Mouse (Mus musculus): ENCODE measurements around the gene Ccdc155.

Gene Ccdc155

GRCm38 (mm10) chr7:45145460-45145859 lies 59.2 kb downstream of the Ccdc155 start:
- DNase-seq (ENCODE audit: low spot score in 2 of 2): no peak

- peak; percentile 59 to 70 for DNase-seq (ENCODE audit: low spot score in 2 of 2)
Measured at GRCm38 (mm10) chr7:45144368-45145174, 60.1 kb downstream of the Ccdc155 start.

- no peak for DNase-seq (ENCODE audit: low spot score in 2 of 2)
Measured at GRCm38 (mm10) chr7:45141914-45142313, 62.8 kb downstream of the Ccdc155 start.

GRCm38 (mm10) chr7:45141319-45141718 lies 63.4 kb downstream of the Ccdc155 start:
- DNase-seq (ENCODE audit: low spot score in 2 of 2): no peak

- no peak for DNase-seq (ENCODE audit: low spot score in 2 of 2)
Measured at GRCm38 (mm10) chr7:45139904-45140723, 64.6 kb downstream of the Ccdc155 start.

- DNase-seq (ENCODE audit: low spot score in 2 of 2): no peak
Measured at GRCm38 (mm10) chr7:45138403-45138802, 66.3 kb downstream of the Ccdc155 start.

GRCm38 (mm10) chr7:45137171-45138006 lies 67.3 kb downstream of the Ccdc155 start:
- DNase-seq (ENCODE audit: low spot score in 2 of 2): no peak

- peak; percentile 95 to 96 for DNase-seq (ENCODE audit: low spot score in 2 of 2)
Measured at GRCm38 (mm10) chr7:45135993-45136567, 68.6 kb downstream of the Ccdc155 start, which contains the start of the genes Gm45713 and Flt3l. Gene Gm45713, minus strand, starts transcription at chr7:45136231. Gene Flt3l, minus strand, starts transcription at chr7:45136432.

GRCm38 (mm10) chr7:45135370-45135769 lies 69.3 kb downstream of the Ccdc155 start:
- no peak for DNase-seq (ENCODE audit: low spot score in 2 of 2)

- DNase-seq (ENCODE audit: low spot score in 2 of 2): no peak
Measured at GRCm38 (mm10) chr7:45134544-45135026, 70.1 kb downstream of the Ccdc155 start.

Measured in heart, adult 9 months (tissue).